Mouse (Mus musculus): ENCODE measurements around the gene Fitm1.

DNA sequence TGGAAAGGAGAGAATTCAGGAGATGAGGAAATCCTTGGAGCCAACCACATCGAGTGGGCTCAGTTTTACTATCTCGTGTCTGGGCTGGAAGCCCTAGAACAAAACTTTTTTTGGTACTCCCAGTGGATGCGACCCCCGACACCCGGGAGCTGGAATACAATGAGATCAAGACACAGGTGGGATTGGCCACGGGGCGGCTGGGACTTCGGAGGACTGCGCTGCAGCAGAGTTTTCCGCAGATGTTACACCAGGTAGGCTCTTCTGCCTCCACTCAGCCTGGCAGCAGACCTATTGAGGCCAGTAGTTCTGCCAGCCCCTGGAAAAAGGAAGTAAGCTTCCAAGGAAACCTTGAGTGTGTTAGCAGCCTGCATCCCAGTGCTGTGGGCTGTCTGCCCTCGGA, 12.2 kb upstream of the Fitm1 start:
- TF ChIP-seq CTCF (conservative IDR thresholded peaks at IDR 0.05 in 1 of 2, IDR thresholded peaks at IDR 0.05 in 1 of 2; ENCODE audit: low read depth in 2 of 2, low read length in 2 of 2) (no peak), JUN (IDR thresholded peaks at IDR 0.05; ENCODE audit: insufficient read depth, low read depth, low read length) (no peak), POLR2A (IDR thresholded peaks at IDR 0.05; ENCODE audit: low read depth, low read length) (no peak), ZNF384 (IDR thresholded peaks at IDR 0.05; ENCODE audit: low read depth, low read length) (no peak), ZKSCAN1 (IDR thresholded peaks at IDR 0.05; ENCODE audit: borderline replicate concordance, low read depth, low read length) (no peak), ZMIZ1 (IDR thresholded peaks at IDR 0.05; ENCODE audit: low read depth, low read length) (no peak), CHD1 (IDR thresholded peaks at IDR 0.05; ENCODE audit: low read depth, low read length) (no peak), MEF2A (IDR thresholded peaks at IDR 0.05; ENCODE audit: borderline replicate concordance, low read depth, low read length) (no peak), SMC3 (IDR thresholded peaks at IDR 0.05; ENCODE audit: low read depth, low read length) (no peak), EP300 (IDR thresholded peaks at IDR 0.05; ENCODE audit: low read length) (no peak), JUND (conservative IDR thresholded peaks at IDR 0.05; ENCODE audit: low read depth, low read length) (no peak), MAFK (IDR thresholded peaks at IDR 0.05; ENCODE audit: insufficient replicate concordance, low read length) (no peak), E2F4 (IDR thresholded peaks at IDR 0.05; ENCODE audit: insufficient replicate concordance, low read depth, low read length) (no peak), ELF1 (IDR thresholded peaks at IDR 0.05; ENCODE audit: low read depth, low read length) (no peak)
